Mouse (Mus musculus) hindbrain, embryonic 16.5 days (tissue): Measurements from ENCODE around the gene Selenow. TPM values are rescaled to one million over a fixed set of nuclear protein-coding genes. Genes with fewer than 3 reads are reported as not detected.
"Not testable (repeated sequence)": the region's sequence is repeated elsewhere in the genome, so short reads cannot be mapped to it uniquely, and the experiment has no call there.

Experiments
- ATAC-seq: fragments of 200-750 bp; cut with Nextera tagmentation; 2 replicates; pipeline ENCODE4 v1.8.0; 2017; ENCODE audit warnings: moderate TSS enrichment, moderate library complexity
- H3K27ac ChIP-seq: fragments of 300-500 bp; sonication (generic); 2 replicates; pipeline ENCODE4 v1.5.1; 2014; ENCODE audit warnings: low read depth, mild to moderate bottlenecking, control low read depth, low read length, moderate library complexity
- H3K27me3 ChIP-seq: fragments of 300-500 bp; sonication (generic); replicated peaks from 2 replicates; pipeline ENCODE4 v1.6.1; 2014; ENCODE audit warnings: low read length; ENCODE audit not compliant: control insufficient read depth, insufficient read depth
- H3K36me3 ChIP-seq: fragments of 300-500 bp; sonication (generic); 2 replicates; pipeline ENCODE4 v1.6.1; 2014; ENCODE audit warnings: mild to moderate bottlenecking, low read length, moderate library complexity, mixed read lengths; ENCODE audit not compliant: control insufficient read depth, insufficient read depth
- H3K4me1 ChIP-seq: fragments of 300-500 bp; sonication (generic); 2 replicates; pipeline ENCODE4 v1.6.1; 2014; ENCODE audit warnings: low read depth, low read length; ENCODE audit not compliant: control insufficient read depth, insufficient read depth
- H3K4me2 ChIP-seq: fragments of 300-500 bp; sonication (generic); 2 replicates; pipeline ENCODE4 v1.6.1; 2014; ENCODE audit warnings: mild to moderate bottlenecking, low read length, control low read depth, moderate library complexity
- H3K4me3 ChIP-seq: fragments of 300-500 bp; sonication (generic); 2 replicates; pipeline ENCODE4 v1.5.1; 2014; ENCODE audit warnings: mild to moderate bottlenecking, low read length, control low read depth, moderate library complexity
- H3K9ac ChIP-seq: fragments of 300-500 bp; sonication (generic); 2 replicates; pipeline ENCODE4 v1.6.1; 2014; ENCODE audit warnings: low read depth, mild to moderate bottlenecking, control low read depth, low read length, moderate library complexity
- H3K9me3 ChIP-seq: fragments of 300-500 bp; sonication (generic); 2 replicates; pipeline ENCODE4 v1.6.1; 2014; ENCODE audit warnings: mild to moderate bottlenecking, low read length, moderate library complexity; ENCODE audit not compliant: control insufficient read depth
- WGBS: fragments of 180-500 bp; shearing (Covaris S2); extraction: QIAGEN DNeasy Blood & Tissue Kit; methylation state at CpG from one replicate; pipeline ENCODE4 v1.1.7; 2014; 5-methylcytosine and 5-hydroxymethylcytosine counted together
- polyA plus RNA-seq: library from polyadenylated mRNA; unstranded; fragments of >200 nt; fragmentation: Nextera tagmentation; extraction: Ambion mirVana; gene quantifications from 2 replicates; pipeline ENCODE4 v1.2.1, GENCODE M21; 2015

The Selenow gene
- polyA plus RNA-seq, 1 experiment from 2014 or later, result 1,671 TPM

DNA sequence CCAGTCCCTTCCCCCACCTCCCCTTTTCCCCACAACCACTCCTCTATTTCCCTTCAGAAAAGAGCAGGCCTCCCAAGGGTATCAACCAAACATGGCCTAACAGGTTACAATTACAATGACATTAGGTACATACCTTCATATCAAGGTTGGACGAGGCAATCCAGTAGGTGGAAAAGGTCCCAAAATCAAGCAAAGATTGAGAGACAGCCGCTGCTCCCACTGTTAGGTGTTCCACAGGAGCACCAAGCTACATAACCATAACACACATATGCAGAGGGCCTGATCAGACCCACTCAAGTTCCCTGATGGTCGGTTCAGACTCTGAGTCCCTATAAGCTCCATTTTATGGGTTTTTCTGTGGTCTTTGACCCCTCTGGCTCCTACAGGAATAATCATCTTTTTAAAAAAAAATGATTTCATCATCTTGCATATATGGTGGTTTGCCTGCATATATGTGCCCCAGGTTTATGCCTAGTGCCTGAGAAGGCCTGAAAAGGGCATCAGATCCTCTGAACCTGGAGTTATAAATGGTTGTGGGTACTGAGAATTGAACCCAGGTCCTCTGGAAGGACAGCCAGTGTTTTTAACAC lies 6.0 kb downstream of the Selenow start:
- no peaks in the 10 kb centered on the region for H3K27me3 ChIP-seq
- WGBS, result 88% methylated on average over 3 of the region's 3 CpGs
- H3K36me3 ChIP-seq, result peaks cover 20% of the 10 kb centered on the region
- no peak overlapping the region for H3K4me2 ChIP-seq
- no peaks in the 10 kb centered on the region for H3K9me3 ChIP-seq
- no peak overlapping the region for H3K4me3 ChIP-seq
- no peak for ATAC-seq
- no peak overlapping the region for H3K27ac ChIP-seq
- H3K9ac ChIP-seq, result no peak overlapping the region
- peaks cover 15% of the 10 kb centered on the region for H3K4me1 ChIP-seq

DNA sequence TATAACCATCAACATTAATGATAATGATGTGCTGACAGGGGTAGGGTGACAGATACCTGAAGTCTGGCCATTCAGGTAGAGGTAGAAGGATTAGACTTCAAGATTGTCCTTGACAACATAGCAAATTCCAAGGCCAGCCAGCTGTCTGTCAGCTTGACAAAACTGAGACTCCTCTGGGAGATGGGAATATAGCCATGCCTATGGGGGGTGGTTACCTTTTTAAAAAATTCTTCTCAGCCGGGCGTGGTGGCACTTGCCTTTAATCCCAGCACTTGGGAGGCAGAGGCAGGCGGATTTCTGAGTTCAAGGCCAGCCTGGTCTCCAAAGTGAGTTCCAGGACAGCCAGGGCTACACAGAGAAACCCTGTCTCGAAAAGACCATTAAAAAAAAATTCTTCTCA lies 6.5 kb downstream of the Selenow start:
- not testable (repeated sequence) for H3K9me3 ChIP-seq, H3K27me3 ChIP-seq, H3K27ac ChIP-seq, H3K4me1 ChIP-seq, ATAC-seq, H3K4me2 ChIP-seq, H3K9ac ChIP-seq, H3K4me3 ChIP-seq
- peaks cover 20% of the 10 kb centered on the region for H3K36me3 ChIP-seq
- WGBS, result 83% methylated on average over 4 of the region's 4 CpGs

DNA sequence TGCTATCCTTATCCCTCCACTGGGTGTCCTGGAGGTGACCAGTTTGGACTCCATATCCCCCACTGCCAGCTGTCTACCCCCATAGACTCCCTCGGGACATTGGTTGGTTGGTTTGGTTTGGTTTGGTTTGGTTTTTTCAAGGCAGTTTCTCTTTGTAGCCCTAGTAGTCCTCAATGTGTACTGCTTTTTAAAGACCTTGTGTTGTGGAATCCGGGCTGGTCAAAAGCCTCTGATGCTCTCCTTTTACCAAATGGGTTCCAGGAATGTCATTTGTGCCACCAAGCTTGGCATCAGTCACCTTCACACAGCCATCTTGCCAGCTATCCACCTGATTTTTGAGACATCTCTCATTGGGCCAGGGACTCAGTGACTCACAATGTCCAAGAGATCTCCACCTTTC lies 7.5 kb downstream of the Selenow start:
- Histone ChIP-seq H3K9me3 (no peaks in the 10 kb centered on the region), H3K27me3 (no peaks in the 10 kb centered on the region), H3K4me1 (peaks cover 2% of the 10 kb centered on the region; the same call in 1 of the 2 replicates), H3K4me2 (no peak overlapping the region), H3K4me3 (no peak overlapping the region), H3K36me3 (peaks cover 15% of the 10 kb centered on the region), H3K27ac (no peak overlapping the region), H3K9ac (no peak overlapping the region)
- WGBS, result 79% methylated on average over 2 of the region's 2 CpGs
- ATAC-seq, result no peak

DNA sequence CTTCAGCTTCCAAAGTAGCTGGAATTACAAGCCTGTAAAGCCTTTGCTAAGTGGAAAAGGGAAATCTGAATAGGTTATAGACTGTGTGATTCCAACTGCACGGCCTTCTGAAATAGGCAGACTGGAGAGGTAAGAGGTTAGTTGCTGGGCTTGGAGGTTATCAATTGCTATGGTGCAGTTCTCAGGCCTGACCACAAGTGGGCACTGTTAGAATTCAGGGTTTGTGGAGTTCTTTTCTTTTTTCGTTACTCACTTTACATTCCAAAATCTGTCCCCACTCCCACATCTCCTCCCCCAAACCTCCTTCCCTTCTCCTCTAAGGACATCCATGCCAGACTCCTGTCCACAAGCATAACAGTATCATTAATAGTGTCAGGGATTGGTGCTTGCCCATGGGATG lies 8.0 kb downstream of the Selenow start:
- no peak overlapping the region for H3K27ac ChIP-seq
- H3K27me3 ChIP-seq, result no peaks in the 10 kb centered on the region
- no peak overlapping the region for H3K4me2 ChIP-seq
- H3K36me3 ChIP-seq, result peaks cover 10% of the 10 kb centered on the region
- H3K4me3 ChIP-seq, result no peak overlapping the region
- no peak for ATAC-seq
- no peak overlapping the region for H3K9ac ChIP-seq
- H3K9me3 ChIP-seq, result no peaks in the 10 kb centered on the region
- peaks cover 2% of the 10 kb centered on the region; the same call in 1 of the 2 replicates for H3K4me1 ChIP-seq
- 42% methylated on average over 2 of the region's 2 CpGs for WGBS

DNA sequence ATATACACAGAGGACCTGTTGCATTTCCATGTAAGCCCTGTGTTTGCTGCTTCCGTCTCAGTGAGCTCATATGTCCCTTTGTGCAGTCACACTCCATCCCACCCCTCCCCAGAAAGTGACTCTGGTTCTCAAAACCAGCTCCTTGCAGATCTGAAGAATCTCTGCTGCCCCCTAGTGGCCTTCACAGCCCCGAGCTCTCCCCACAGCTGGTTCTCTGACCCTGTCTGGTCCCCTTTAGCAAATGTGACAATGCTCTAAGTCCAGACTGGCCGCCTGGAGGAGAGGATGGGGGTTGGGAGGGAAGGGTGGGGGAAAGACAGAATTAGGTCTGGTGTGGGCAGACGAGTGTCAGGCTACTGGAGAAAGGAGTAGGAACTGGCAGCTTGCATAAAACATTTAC lies 10.0 kb downstream of the Selenow start:
- no peaks in the 10 kb centered on the region for H3K27me3 ChIP-seq
- no peak overlapping the region for H3K4me3 ChIP-seq
- H3K4me1 ChIP-seq, result peaks cover 2% of the 10 kb centered on the region; the same call in 1 of the 2 replicates
- H3K9me3 ChIP-seq, result no peaks in the 10 kb centered on the region
- H3K27ac ChIP-seq, result no peak overlapping the region
- peak; percentile 67 for ATAC-seq
- no peak overlapping the region for H3K4me2 ChIP-seq
- H3K36me3 ChIP-seq, result peaks cover 4% of the 10 kb centered on the region; the same call in 1 of the 2 replicates
- under 1% methylated on average over 4 of the region's 4 CpGs for WGBS
- H3K9ac ChIP-seq, result peak overlapping the region; percentile 17; the same call in 1 of the 2 replicates

DNA sequence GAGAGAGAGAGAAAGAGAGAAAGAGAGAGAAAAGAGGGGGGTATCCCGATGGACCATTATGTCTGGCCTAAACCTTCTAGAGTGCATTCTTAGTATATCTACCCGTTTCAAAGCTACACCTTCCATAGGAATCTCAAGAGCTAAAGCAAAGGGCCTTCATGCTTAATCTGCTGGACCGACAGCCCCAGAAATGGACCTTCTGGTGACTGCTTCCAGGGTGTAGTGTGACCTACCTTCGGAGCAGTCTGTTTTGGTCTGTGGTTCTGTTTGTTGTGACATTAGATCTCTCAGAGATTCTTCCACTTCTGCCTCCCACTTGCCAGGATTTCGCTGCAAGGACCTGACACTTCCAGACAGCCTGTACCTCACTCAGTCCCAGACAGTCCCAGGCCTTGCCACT lies 11.7 kb downstream of the Selenow start:
- H3K4me2 ChIP-seq, result no peak overlapping the region
- H3K4me3 ChIP-seq, result no peak overlapping the region
- no peak overlapping the region for H3K9ac ChIP-seq
- H3K9me3 ChIP-seq, result no peaks in the 10 kb centered on the region
- no peak for ATAC-seq
- H3K27ac ChIP-seq, result no peak overlapping the region
- H3K36me3 ChIP-seq, result no peaks in the 10 kb centered on the region
- no peaks in the 10 kb centered on the region for H3K27me3 ChIP-seq
- H3K4me1 ChIP-seq, result peaks cover 2% of the 10 kb centered on the region; the same call in 1 of the 2 replicates
- 91% methylated on average over 5 of the region's 5 CpGs for WGBS

DNA sequence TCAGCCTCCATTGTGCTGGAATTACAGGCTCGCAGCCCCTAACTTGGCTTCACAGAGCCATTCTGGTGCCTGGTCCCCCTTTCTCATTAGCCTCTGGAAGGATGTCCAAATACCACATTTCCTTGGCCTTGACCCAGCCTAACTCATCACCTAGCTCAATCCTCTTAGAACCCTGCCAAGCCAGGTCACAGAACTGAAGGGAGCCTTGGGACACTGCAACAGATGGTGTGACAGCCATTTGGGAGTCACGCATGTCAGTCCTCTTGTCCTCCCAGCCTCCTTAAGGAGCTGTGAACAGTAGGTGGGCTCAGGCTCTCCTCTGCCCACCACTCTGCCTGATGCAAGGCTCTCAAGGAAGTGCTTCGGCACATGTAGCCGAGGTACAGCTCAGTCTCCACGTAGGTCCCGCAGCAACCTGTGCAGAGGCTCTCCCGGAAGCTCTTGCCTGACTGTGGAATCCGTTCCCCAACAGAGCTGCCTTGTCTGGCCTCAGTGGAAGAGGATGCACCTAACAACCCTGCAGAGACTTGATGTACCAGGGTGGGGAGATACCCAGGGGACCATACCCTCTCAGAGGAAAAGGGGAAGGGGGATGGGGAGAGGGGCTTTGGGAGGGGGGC lies 14.1 kb downstream of the Selenow start:
- Histone ChIP-seq H3K27me3 (no peaks in the 10 kb centered on the region), H3K4me2 (no peak overlapping the region), H3K36me3 (no peaks in the 10 kb centered on the region), H3K27ac (no peak overlapping the region), H3K9me3 (no peaks in the 10 kb centered on the region), H3K4me3 (no peak overlapping the region), H3K4me1 (peaks cover 2% of the 10 kb centered on the region; the same call in 1 of the 2 replicates), H3K9ac (no peak overlapping the region)
- WGBS, result 82% methylated on average over 8 of the region's 8 CpGs
- no peak for ATAC-seq

DNA sequence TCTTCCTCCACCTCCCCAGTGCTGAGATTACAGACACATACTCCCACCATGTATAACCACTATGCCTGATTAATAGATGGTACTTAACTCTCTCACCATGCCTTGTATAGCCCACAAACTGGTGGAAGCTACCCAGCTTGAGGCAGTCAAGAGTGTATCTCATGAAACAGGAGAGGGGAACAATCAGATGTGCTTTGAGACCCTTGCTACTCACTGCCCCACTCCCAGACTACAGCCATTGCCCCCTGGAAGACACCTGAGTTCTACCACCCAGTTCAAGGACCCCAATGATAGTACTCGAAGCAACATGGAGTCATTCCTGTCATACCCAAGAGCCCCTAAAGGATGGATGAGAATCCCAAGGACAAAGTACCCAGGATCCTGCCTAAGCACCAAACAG lies 15.6 kb downstream of the Selenow start:
- Histone ChIP-seq H3K9me3 (no peaks in the 10 kb centered on the region), H3K27me3 (no peaks in the 10 kb centered on the region), H3K4me3 (no peak overlapping the region), H3K4me2 (no peak overlapping the region), H3K9ac (no peak overlapping the region), H3K4me1 (no peaks in the 10 kb centered on the region), H3K27ac (no peak overlapping the region), H3K36me3 (no peaks in the 10 kb centered on the region)
- 94% methylated on average over 1 of the region's 1 CpGs for WGBS
- no peak for ATAC-seq

DNA sequence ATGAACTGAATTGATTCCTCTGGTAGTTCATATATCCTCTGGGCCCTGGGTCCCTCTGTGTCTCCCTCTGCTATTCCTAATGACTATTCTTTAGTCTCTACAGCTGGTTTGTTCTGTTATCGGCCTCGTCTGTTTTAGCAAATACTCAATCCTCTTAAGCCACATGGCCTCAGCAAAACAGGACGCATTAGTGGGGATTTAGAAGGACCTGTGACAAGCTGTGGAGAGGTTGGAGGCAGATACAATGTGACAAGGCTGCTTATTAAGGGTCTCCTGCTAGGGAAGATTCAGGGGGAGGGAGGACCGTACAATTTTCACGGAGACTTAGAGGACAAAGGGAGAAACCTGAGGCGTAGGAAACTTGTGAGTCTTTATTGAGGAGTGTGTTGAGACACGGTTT lies 16.3 kb downstream of the Selenow start:
- no peak overlapping the region for H3K27ac ChIP-seq
- ATAC-seq, result no peak
- H3K9me3 ChIP-seq, result no peaks in the 10 kb centered on the region
- H3K9ac ChIP-seq, result no peak overlapping the region
- no peaks in the 10 kb centered on the region for H3K36me3 ChIP-seq
- no peak overlapping the region for H3K4me3 ChIP-seq
- 79% methylated on average over 7 of the region's 7 CpGs for WGBS
- no peak overlapping the region for H3K4me2 ChIP-seq
- H3K4me1 ChIP-seq, result no peaks in the 10 kb centered on the region
- no peaks in the 10 kb centered on the region for H3K27me3 ChIP-seq
